Mouse (Mus musculus): ENCODE results near the gene Trim63. TPM values are rescaled to one million over a fixed set of nuclear protein-coding genes. Genes with fewer than 3 reads are reported as not detected.
"Not testable (repeated sequence)": the region's sequence is repeated elsewhere in the genome, so short reads cannot be mapped to it uniquely, and the experiment has no call there.

The Trim63 gene
- polyA plus RNA-seq (2012; rRNA removed): 0.17 and 0.19 TPM in 2 replicates

DNA sequence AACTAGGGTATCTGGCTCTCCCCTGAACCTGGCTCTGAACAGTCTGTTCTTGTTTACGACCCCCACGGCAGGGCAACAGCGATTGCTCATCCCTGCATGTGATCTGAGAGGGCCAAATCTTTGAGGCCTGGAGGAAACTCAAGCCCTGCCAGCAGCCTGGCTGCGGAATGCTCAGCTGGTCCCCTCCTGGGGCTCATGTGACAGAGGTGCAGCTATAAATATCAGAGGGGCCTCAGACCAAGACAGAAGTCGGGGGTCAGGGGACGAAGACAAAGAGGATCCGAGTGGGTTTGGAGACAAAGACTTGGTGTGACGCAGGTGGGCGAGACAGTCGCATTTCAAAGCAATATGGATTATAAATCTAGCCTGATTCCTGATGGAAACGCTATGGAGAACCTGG, at the start of gene Trim63:
TSS of gene Trim63 (plus strand) at position 245 of the 400 bp plus-strand sequence.
- Histone ChIP-seq H3K27ac (ENCODE audit: insufficient read depth, low read length) (no peak within 1 kb of the TSS), H3K4me3 (ENCODE audit: insufficient read depth, low read length) (no peak within 1 kb of the TSS), H3K4me1 (ENCODE audit: control insufficient read depth, insufficient read depth, low read length) (no peaks in the 10 kb centered on the region)
- TF ChIP-seq CTCF (IDR thresholded peaks at IDR 0.05; ENCODE audit: extremely low read depth, insufficient read depth, low read length): no peak
- no peak for TF ChIP-seq POLR2A (IDR thresholded peaks at IDR 0.05; ENCODE audit: extremely low read depth, insufficient read depth, low read length)

DNA sequence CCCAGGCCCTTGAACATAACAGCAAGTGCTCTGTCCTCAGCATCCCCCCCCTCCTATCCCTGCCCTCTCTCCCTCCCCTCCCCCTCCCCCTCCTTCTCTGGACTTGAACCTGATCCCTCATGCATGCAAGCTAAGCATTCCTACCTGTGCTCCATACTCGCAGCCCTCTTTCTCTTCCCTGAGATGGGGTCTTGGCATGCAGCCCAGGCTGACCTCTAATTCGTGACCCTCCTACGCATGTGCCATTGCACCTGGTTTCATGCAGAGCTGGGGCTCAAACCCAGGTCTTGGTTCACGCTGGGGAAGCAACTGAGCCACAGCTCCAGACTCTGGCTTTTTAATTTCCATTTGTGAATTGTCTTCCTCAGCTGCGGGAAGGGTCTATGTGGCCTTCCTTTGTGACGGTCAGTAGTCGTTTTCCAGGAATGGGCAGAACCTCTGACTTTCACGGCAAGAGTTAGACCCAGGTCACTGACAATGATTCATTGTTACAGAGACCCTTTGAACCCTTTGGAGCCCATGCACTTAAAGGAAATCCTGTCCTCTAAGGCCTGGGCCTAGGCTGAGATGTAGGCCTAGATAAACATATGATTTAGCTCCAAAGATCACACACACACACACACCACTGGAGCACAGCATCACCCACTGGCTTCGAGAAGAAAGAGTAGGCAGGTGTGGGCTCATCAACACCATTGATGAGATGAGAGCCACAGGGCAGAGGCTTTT, 48.9 kb upstream of the Trim63 start:
- Histone ChIP-seq H3K27ac (ENCODE audit: insufficient read depth, low read length) (no peak overlapping the region), H3K4me3 (ENCODE audit: insufficient read depth, low read length) (no peak overlapping the region), H3K4me1 (ENCODE audit: control insufficient read depth, insufficient read depth, low read length) (no peaks in the 10 kb centered on the region)
- TF ChIP-seq CTCF (IDR thresholded peaks at IDR 0.05; ENCODE audit: extremely low read depth, insufficient read depth, low read length) (no peak), POLR2A (IDR thresholded peaks at IDR 0.05; ENCODE audit: extremely low read depth, insufficient read depth, low read length) (no peak)

DNA sequence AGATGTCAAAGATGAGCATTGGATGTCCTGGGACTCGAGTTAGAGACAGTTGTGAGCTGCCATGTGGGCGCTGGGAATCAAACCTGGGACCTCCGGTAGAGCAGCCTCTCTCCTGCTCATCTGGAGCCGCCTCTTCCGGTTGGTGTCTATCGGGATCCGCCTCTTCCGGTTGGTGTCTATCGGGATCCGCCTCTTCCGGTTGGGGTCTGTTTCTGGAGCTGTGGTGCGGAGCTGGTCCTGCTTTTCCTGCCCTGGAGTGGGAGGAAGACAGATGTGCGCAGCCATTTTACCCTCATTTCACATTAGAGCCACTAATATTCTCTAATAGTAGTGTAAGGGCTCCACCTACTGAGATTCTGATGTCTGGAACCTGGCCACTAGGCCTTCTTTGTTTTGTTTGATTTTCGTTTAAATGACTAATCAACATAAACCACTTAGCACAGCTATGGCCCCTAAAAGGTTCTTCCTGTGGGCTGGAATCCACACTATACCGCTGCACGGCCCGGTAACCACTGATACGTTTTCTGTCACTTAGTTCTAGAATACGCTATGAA, 46.7 kb upstream of the Trim63 start:
- Histone ChIP-seq H3K4me3 (ENCODE audit: insufficient read depth, low read length) (no peak overlapping the region), H3K4me1 (ENCODE audit: control insufficient read depth, insufficient read depth, low read length) (no peaks in the 10 kb centered on the region), H3K27ac (ENCODE audit: insufficient read depth, low read length) (no peak overlapping the region)
- TF ChIP-seq POLR2A (IDR thresholded peaks at IDR 0.05; ENCODE audit: extremely low read depth, insufficient read depth, low read length) (no peak), CTCF (IDR thresholded peaks at IDR 0.05; ENCODE audit: extremely low read depth, insufficient read depth, low read length) (no peak)

DNA sequence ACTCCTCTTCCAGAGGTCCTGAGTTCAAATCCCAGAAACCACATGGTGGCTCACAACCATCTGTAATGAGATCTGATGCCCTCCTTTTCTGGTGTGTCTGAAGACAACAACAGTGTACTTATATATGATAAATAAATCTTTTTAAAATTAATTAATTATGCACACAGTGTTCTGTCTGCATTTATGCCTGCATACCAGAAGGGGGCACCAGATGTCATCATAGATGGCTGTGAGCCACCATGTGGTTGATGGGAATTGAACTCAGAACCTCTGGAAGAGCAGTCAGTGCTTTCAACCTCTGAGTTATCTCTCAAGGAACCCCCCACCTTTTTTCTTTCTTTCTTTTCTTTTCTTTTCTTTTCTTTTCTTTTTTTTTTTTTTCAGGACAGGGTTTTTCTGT, 45.3 kb upstream of the Trim63 start:
- not testable (repeated sequence) for H3K4me3 ChIP-seq (ENCODE audit: insufficient read depth, low read length); H3K4me1 ChIP-seq (ENCODE audit: control insufficient read depth, insufficient read depth, low read length); H3K27ac ChIP-seq (ENCODE audit: insufficient read depth, low read length)

DNA sequence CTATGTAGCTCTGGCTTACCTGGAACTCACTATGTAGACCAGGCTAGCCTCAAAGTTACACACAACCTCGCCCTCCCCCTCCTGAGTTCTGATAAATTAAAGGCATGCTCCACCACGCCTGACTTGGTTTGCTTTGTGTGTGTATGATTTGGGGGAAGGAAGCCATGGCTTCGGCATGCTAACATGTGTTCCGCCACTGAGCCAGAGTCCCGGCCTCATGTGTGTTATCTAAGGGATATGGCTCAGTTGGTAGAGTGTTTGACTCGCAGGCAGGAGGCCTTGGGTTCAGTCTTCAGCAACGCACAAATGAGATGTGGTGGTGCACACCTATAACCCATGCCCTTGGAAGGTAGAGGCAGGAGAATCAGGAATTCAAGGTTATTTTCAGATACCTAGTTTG, 42.9 kb upstream of the Trim63 start:
- H3K4me1 ChIP-seq (ENCODE audit: control insufficient read depth, insufficient read depth, low read length): no peaks in the 10 kb centered on the region
- H3K27ac ChIP-seq (ENCODE audit: insufficient read depth, low read length): no peak overlapping the region
- H3K4me3 ChIP-seq (ENCODE audit: insufficient read depth, low read length): no peak overlapping the region
- no peak for TF ChIP-seq POLR2A (IDR thresholded peaks at IDR 0.05; ENCODE audit: extremely low read depth, insufficient read depth, low read length)
- TF ChIP-seq CTCF (IDR thresholded peaks at IDR 0.05; ENCODE audit: extremely low read depth, insufficient read depth, low read length): no peak

DNA sequence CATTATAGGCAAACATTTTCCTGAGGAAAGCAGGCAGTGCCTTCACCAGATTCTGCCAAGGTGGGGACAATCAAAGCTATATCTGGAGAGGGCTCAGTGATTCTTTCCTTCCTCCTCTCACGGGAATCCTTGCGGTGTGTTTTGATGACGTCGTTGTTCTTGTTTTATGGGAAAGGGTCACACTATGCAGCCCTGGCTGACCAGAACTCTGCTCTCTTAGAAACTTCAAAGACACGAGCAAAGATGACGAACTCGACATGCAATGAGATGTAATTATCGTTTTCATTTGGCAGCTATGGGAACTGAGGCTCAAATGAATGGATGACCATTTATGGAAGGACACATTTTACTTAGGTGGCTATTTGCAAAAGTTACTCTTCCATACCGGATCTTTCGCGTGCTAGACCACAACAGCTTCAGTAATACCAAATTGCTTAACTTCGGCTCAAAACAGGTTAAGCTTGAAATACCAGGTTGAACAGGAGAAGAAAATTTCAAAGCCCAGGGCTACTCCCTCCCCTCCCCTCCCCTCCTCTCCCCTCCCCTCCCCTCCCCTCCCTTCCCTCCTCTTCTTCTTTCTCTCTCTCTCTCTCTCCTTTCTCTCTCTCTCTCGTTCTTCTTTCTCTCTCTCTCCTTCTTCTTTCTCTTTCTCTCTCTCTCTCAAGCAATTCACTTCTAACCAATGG, 42.0 kb upstream of the Trim63 start:
- Histone ChIP-seq H3K4me3 (ENCODE audit: insufficient read depth, low read length) (no peak overlapping the region), H3K27ac (ENCODE audit: insufficient read depth, low read length) (no peak overlapping the region), H3K4me1 (ENCODE audit: control insufficient read depth, insufficient read depth, low read length) (no peaks in the 10 kb centered on the region)
- TF ChIP-seq POLR2A (IDR thresholded peaks at IDR 0.05; ENCODE audit: extremely low read depth, insufficient read depth, low read length) (no peak), CTCF (IDR thresholded peaks at IDR 0.05; ENCODE audit: extremely low read depth, insufficient read depth, low read length) (no peak)

DNA sequence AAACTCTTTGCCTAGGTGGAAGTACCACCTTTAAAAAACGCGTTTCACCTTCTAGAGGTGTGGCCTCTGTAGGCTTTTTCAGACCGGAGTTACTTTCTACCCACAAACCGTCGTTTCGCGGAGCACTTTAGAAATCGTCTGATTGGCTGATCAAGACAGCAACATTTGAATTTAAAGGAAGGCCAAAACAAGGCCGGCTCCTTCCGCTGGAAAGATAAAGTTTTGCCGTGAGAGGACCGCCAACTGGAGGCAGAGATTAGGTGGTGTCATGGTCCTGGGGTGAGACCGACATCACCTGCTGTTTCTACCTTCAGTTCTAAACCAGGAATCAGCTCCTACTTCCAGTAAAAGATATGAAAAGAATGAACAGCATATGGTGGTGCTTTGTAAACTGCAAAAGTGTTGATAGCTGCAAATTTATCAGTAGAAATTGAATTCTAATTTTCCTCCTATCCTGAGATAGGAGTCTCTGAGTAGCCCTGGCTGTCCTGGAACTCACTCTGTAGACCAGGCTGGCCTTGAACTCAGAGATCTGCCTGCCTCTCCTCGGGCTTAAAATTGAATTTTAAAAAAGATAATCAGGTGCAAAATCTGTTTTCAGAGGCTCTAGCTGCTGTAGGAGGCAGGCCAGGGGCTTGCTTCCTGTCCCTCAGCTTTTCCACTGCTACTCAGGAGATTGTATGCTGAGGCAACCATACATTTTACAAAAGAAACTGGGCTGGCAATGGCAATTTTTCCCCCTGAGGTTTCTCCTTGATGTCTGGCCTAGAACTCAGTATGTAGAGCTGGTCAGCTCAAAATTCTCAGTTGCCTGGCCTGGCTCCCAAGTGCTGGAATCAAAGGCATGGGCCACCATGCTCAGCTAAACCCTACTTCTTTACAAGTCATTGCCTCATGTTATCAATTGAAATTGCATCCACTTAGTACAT, 41.2 kb upstream of the Trim63 start:
- TF ChIP-seq POLR2A (IDR thresholded peaks at IDR 0.05; ENCODE audit: extremely low read depth, insufficient read depth, low read length): no peak
- TF ChIP-seq CTCF (IDR thresholded peaks at IDR 0.05; ENCODE audit: extremely low read depth, insufficient read depth, low read length): no peak
- H3K27ac ChIP-seq (ENCODE audit: insufficient read depth, low read length): no peak overlapping the region
- H3K4me1 ChIP-seq (ENCODE audit: control insufficient read depth, insufficient read depth, low read length): no peaks in the 10 kb centered on the region
- no peak overlapping the region for H3K4me3 ChIP-seq (ENCODE audit: insufficient read depth, low read length)

DNA sequence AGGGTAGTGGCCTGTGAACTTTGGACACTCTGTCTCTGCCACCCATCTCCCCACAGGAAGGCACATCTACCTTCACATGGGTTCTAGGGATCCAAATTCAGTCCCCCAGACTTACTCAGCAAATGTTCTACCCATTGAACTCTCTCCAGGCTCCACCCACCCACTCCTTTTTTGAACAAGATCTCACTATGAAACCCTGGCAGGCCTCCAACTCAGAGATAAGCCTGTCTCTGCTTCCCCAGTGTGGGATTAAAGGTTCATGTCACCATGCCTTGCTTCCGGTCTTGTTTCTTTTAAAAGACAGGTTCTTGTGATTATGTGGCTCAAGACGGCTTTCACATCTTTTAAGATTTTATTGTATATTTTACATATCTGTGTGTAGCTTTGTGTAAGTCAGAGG, 30.0 kb upstream of the Trim63 start:
- Histone ChIP-seq H3K4me1 (ENCODE audit: control insufficient read depth, insufficient read depth, low read length) (peaks cover 4% of the 10 kb centered on the region), H3K4me3 (ENCODE audit: insufficient read depth, low read length) (no peak overlapping the region), H3K27ac (ENCODE audit: insufficient read depth, low read length) (no peak overlapping the region)
- TF ChIP-seq CTCF (IDR thresholded peaks at IDR 0.05; ENCODE audit: extremely low read depth, insufficient read depth, low read length): no peak
- TF ChIP-seq POLR2A (IDR thresholded peaks at IDR 0.05; ENCODE audit: extremely low read depth, insufficient read depth, low read length): no peak

All from cortical plate, adult 2 months (tissue).